Mouse (Mus musculus) liver, embryonic 11.5 days (tissue): Measurements from ENCODE around the gene Nppb. TPM values are rescaled to one million over a fixed set of nuclear protein-coding genes. Genes with fewer than 3 reads are reported as not detected.
A peak's percentile ranks its signal among the peaks of the same experiment; 100 is the strongest.

Experiments
- ATAC-seq: fragments of 200-750 bp; cut with Nextera tagmentation; replicated peaks from 2 replicates; pipeline ENCODE4 v1.8.0; 2017; ENCODE audit warnings: moderate number of reproducible peaks, mild to moderate bottlenecking, moderate TSS enrichment, moderate library complexity; ENCODE audit not compliant: low FRiP score
- DNase-seq: peaks from one replicate; pipeline ENCODE4 v3.0.0-alpha.2; 2017; ENCODE audit warnings: low spot score
- H3K27ac ChIP-seq: fragments of 300-500 bp; sonication (generic); 2 replicates; pipeline ENCODE4 v1.5.1; 2014; ENCODE audit warnings: mild to moderate bottlenecking, low read depth, low read length, control low read depth
- H3K27me3 ChIP-seq: fragments of 300-500 bp; sonication (generic); replicated peaks from 2 replicates; pipeline ENCODE4 v1.6.1; 2014; ENCODE audit warnings: low read length, mixed read lengths; ENCODE audit not compliant: control insufficient read depth, insufficient read depth
- H3K36me3 ChIP-seq: fragments of 300-500 bp; sonication (generic); 2 replicates; pipeline ENCODE4 v1.6.1; 2014; ENCODE audit warnings: mild to moderate bottlenecking, low read length, moderate library complexity, mixed read lengths; ENCODE audit not compliant: control insufficient read depth, insufficient read depth
- H3K4me1 ChIP-seq: fragments of 300-500 bp; sonication (generic); replicated peaks from 2 replicates; pipeline ENCODE4 v1.6.1; 2014; ENCODE audit warnings: low read length, mixed read lengths; ENCODE audit not compliant: control insufficient read depth, insufficient read depth
- H3K4me2 ChIP-seq: fragments of 300-500 bp; sonication (generic); 2 replicates; pipeline ENCODE4 v1.6.1; 2014; ENCODE audit warnings: mild to moderate bottlenecking, control low read depth, moderate library complexity
- H3K4me3 ChIP-seq: fragments of 300-500 bp; sonication (generic); 2 replicates; pipeline ENCODE4 v1.5.1; 2014; ENCODE audit warnings: low read depth, low read length, control low read depth
- H3K9ac ChIP-seq: fragments of 300-500 bp; sonication (generic); 2 replicates; pipeline ENCODE4 v1.6.1; 2014; ENCODE audit warnings: low read depth, low read length, control low read depth
- H3K9me3 ChIP-seq: fragments of 300-500 bp; sonication (generic); 2 replicates; pipeline ENCODE4 v1.6.1; 2016; ENCODE audit warnings: low read length, inconsistent platforms, mixed read lengths; ENCODE audit not compliant: control insufficient read depth
- WGBS: fragments of 180-500 bp; shearing (Covaris S2); extraction: QIAGEN DNeasy Blood & Tissue Kit; methylation state at CpG from one replicate; pipeline ENCODE4 v1.1.7; 2014; 5-methylcytosine and 5-hydroxymethylcytosine counted together
- polyA plus RNA-seq: library from polyadenylated mRNA; unstranded; fragments of >200 nt; fragmentation: Nextera tagmentation; extraction: Ambion mirVana; gene quantifications from 2 replicates; pipeline ENCODE4 v1.2.1, GENCODE M21; 2014

Nppb gene
- polyA plus RNA-seq, 1 experiment from 2014 or later, result 1.1 TPM

- DNase-seq (peak; percentile 52), ATAC-seq (peak; percentile 67)
- peak overlapping the region; percentile 99 for H3K4me3 ChIP-seq
- H3K4me2 ChIP-seq, result peak overlapping the region; percentile 99
- H3K27ac ChIP-seq, result peak overlapping the region; percentile 74
- 6% methylated on average over 72 of the region's 88 CpGs for WGBS
- peaks cover 13% of the 10 kb centered on the region for H3K4me1 ChIP-seq
- H3K36me3 ChIP-seq, result peaks cover 24% of the 10 kb centered on the region
- no peaks in the 10 kb centered on the region for H3K27me3 ChIP-seq
- H3K9ac ChIP-seq, result peak overlapping the region; percentile 92
- H3K9me3 ChIP-seq, result no peaks in the 10 kb centered on the region
Measured at GRCm38 (mm10) chr4:147941045-147942020, 44.3 kb upstream of the Nppb start.

GRCm38 (mm10) chr4:147943005-147943404 lies 42.6 kb upstream of the Nppb start:
- Histone ChIP-seq H3K9ac (0 out of 2 replicates have a peak overlapping the region, but pooled peaks have one; percentile 32), H3K27me3 (no peaks in the 10 kb centered on the region), H3K4me2 (peak overlapping the region; percentile 99)

GRCm38 (mm10) chr4:147947511-147947910 lies 38.1 kb upstream of the Nppb start:
- H3K4me3 ChIP-seq, result no peak overlapping the region
- no CpG with 5 or more reads among the region's 2 CpGs for WGBS

More at GRCm38 (mm10) chr4:147943005-147943404, 42.6 kb upstream of the Nppb start:
- Histone ChIP-seq H3K27ac (no peak overlapping the region), H3K9me3 (no peaks in the 10 kb centered on the region), H3K4me1 (peaks cover 13% of the 10 kb centered on the region), H3K4me3 (no peak overlapping the region; the same call in 1 of the 2 replicates), H3K36me3 (peaks cover 31% of the 10 kb centered on the region)
- DNase-seq (no peak), ATAC-seq (no peak)
- 89% methylated on average over 1 of the region's 1 CpGs for WGBS

GRCm38 (mm10) chr4:147953590-147953989 lies 32.0 kb upstream of the Nppb start:
- Histone ChIP-seq H3K4me1 (no peaks in the 10 kb centered on the region), H3K27me3 (no peaks in the 10 kb centered on the region), H3K27ac (no peak overlapping the region), H3K4me3 (no peak overlapping the region), H3K4me2 (no peak overlapping the region), H3K9me3 (no peaks in the 10 kb centered on the region), H3K36me3 (0 out of 2 replicates have a peak, but pooled peaks cover 2% of the 10 kb centered on the region), H3K9ac (no peak overlapping the region)
- WGBS, result 8% methylated on average over 4 of the region's 4 CpGs
- no peak for DNase-seq
- 0 out of 2 replicates have a peak, but pooled peaks have one; percentile 51 for ATAC-seq

More at GRCm38 (mm10) chr4:147947511-147947910, 38.1 kb upstream of the Nppb start:
- ATAC-seq (no peak), DNase-seq (no peak)
- Histone ChIP-seq H3K9me3 (no peaks in the 10 kb centered on the region), H3K27ac (no peak overlapping the region), H3K27me3 (no peaks in the 10 kb centered on the region), H3K36me3 (peaks cover 33% of the 10 kb centered on the region), H3K9ac (no peak overlapping the region), H3K4me1 (peaks cover 2% of the 10 kb centered on the region; the same call in 1 of the 2 replicates), H3K4me2 (no peak overlapping the region)

GRCm38 (mm10) chr4:147957141-147957540 lies 28.4 kb upstream of the Nppb start:
- H3K36me3 ChIP-seq, result no peaks in the 10 kb centered on the region
- no peaks in the 10 kb centered on the region for H3K4me1 ChIP-seq
- no peaks in the 10 kb centered on the region for H3K27me3 ChIP-seq
- no peaks in the 10 kb centered on the region for H3K9me3 ChIP-seq
- no peak overlapping the region for H3K4me2 ChIP-seq
- WGBS, result 40% methylated on average over 11 of the region's 11 CpGs
- no peak overlapping the region for H3K4me3 ChIP-seq
- DNase-seq (no peak), ATAC-seq (no peak)
- no peak overlapping the region for H3K9ac ChIP-seq
- no peak overlapping the region for H3K27ac ChIP-seq

- no peaks in the 10 kb centered on the region for H3K9me3 ChIP-seq
- 36% methylated on average over 6 of the region's 6 CpGs for WGBS
- no peaks in the 10 kb centered on the region for H3K4me1 ChIP-seq
- H3K4me2 ChIP-seq, result no peak overlapping the region
- no peaks in the 10 kb centered on the region for H3K36me3 ChIP-seq
- ATAC-seq (peak; percentile 53), DNase-seq (peak; percentile 57)
- H3K27ac ChIP-seq, result no peak overlapping the region
- no peak overlapping the region for H3K4me3 ChIP-seq
- no peak overlapping the region for H3K9ac ChIP-seq
- no peaks in the 10 kb centered on the region for H3K27me3 ChIP-seq
Measured at GRCm38 (mm10) chr4:147959881-147960831, 25.4 kb upstream of the Nppb start.

GRCm38 (mm10) chr4:147962781-147963180 lies 22.8 kb upstream of the Nppb start:
- Histone ChIP-seq H3K27ac (no peak overlapping the region), H3K36me3 (no peaks in the 10 kb centered on the region), H3K9me3 (no peaks in the 10 kb centered on the region), H3K4me3 (no peak overlapping the region), H3K9ac (no peak overlapping the region), H3K4me2 (no peak overlapping the region), H3K27me3 (no peaks in the 10 kb centered on the region), H3K4me1 (no peaks in the 10 kb centered on the region)
- WGBS, result 58% methylated on average over 6 of the region's 6 CpGs
- no peak for DNase-seq
- no peak for ATAC-seq

GRCm38 (mm10) chr4:147963623-147964022 lies 22.0 kb upstream of the Nppb start:
- ATAC-seq, result no peak
- DNase-seq, result no peak
- WGBS, result 83% methylated on average over 15 of the region's 15 CpGs
- Histone ChIP-seq H3K36me3 (no peaks in the 10 kb centered on the region), H3K9me3 (no peaks in the 10 kb centered on the region), H3K27ac (no peak overlapping the region), H3K9ac (no peak overlapping the region), H3K4me3 (no peak overlapping the region), H3K4me2 (no peak overlapping the region), H3K27me3 (no peaks in the 10 kb centered on the region), H3K4me1 (no peaks in the 10 kb centered on the region)
